ENCODE assay signal across 8 mouse cellular contexts in the genomic region with DNA sequence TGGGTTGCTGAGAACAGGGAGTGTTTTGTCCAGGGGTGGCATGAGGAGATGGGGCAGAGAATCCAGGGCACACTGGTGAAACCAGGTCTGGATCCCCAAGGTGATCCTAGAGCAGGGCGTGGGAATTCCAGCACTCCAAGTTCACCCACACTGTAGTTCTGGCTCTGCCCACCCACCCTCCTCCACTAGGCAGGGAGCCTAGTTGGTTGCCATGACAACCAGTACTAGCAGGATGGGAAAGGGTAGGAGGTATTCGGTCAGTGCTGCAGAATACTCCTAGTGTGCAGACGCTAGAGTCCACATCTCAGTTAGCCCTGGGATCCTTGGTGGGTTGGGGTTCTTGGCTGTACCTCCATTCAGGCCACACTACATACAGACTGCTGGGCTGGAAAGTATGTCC. TPM values are rescaled to one million over a fixed set of nuclear protein-coding genes. Genes with fewer than 3 reads are reported as not detected.
DNase-seq lines count a peak whose midpoint lies in the region; ATAC-seq lines count a peak whose summit lies in the region.
"Had no signal": no experiment of that assay in that cellular context is flagged by ENCODE, and none has a peak within 500 bp of the region (broad histone marks: within the 10 kb centered on the region; RNA-seq: fewer than 3 reads in every experiment).

No protein-coding gene starts in this region.

- DNase-seq in ovary, postnatal 36 days (ENCODE audit: low spot score), result peak; percentile 25
- no peak for DNase-seq in ovary, postnatal 10 days (ENCODE audit: low spot score)
- peak; percentile 70 to 71 for DNase-seq in frontal cortex, postnatal 36 days (ENCODE audit: low spot score in 2 of 2)
- peak; percentile 66 for DNase-seq in left cerebral cortex, postnatal 4 days
- no peak for DNase-seq in adrenal gland, postnatal 36 days
- DNase-seq in gastrocnemius, postnatal 14 days, result no peak

- intact Hi-C loops in left cerebral cortex, postnatal 4 days (cut with DNase I), result no loop called here
- intact Hi-C loops in gastrocnemius, postnatal 14 days (cut with DNase I; ENCODE audit: low total_unique reads), result no loop called here

- ATAC-seq in monocyte, adult 5-6 weeks (replicated peaks; ENCODE audit: insufficient number of reproducible peaks, low FRiP score, low TSS enrichment, poor library complexity, severe bottlenecking), result no peak

RNA-seq across cellular contexts. Expression of gene 5031439G07Rik, which starts 30.5 kb away (rescaled TPM):
- 100 to 1,000 TPM; 134 to 161 TPM for total RNA-seq in left cerebral cortex, postnatal 4 days (2021)
- 10 to 100 TPM; 33.3 to 34.0 TPM for total RNA-seq in adrenal gland, postnatal 36 days (2021)
- 10 to 100 TPM; 26.4 to 35.9 TPM for total RNA-seq in gastrocnemius, postnatal 14 days (2021)
- total RNA-seq in monocyte, adult 5-6 weeks (2017), result 45.7 to 67.3 TPM (median 62.2 TPM) in 3 replicates

RNA-seq across cellular contexts. Expression of gene Nup50, which starts 34.6 kb away (rescaled TPM):
- 10 to 100 TPM; 30.5 to 33.9 TPM for total RNA-seq in left cerebral cortex, postnatal 4 days (2021)
- 10 to 100 TPM; 39.9 to 41.1 TPM for total RNA-seq in adrenal gland, postnatal 36 days (2021)
- 10 to 100 TPM; 14.3 to 14.4 TPM for total RNA-seq in gastrocnemius, postnatal 14 days (2021)
- total RNA-seq in monocyte, adult 5-6 weeks (2017), result 71.6 to 74.0 TPM (median 73.6 TPM) in 3 replicates

RNA-seq across cellular contexts. Expression of gene Gm29666, which starts 38.0 kb away (rescaled TPM):
- 1 to 10 TPM; 1.6 to 1.7 TPM for total RNA-seq in left cerebral cortex, postnatal 4 days (2021)
- total RNA-seq in adrenal gland, postnatal 36 days (2021), result under 1 TPM; 0.07 to 0.13 TPM
- under 1 TPM; 0.09 to 0.14 TPM for total RNA-seq in gastrocnemius, postnatal 14 days (2021)
- 0.10 to 0.68 TPM (median 0.53 TPM) in 3 replicates for total RNA-seq in monocyte, adult 5-6 weeks (2017)

RNA-seq across cellular contexts. Expression of gene Upk3a, which starts 59.1 kb away (rescaled TPM):
- under 1 TPM in 1 of 2 experiments, not detected in 1; 0.48 TPM for total RNA-seq in left cerebral cortex, postnatal 4 days (2021)
- not detected for total RNA-seq in adrenal gland, postnatal 36 days (2021)
- total RNA-seq in gastrocnemius, postnatal 14 days (2021), result not detected
- total RNA-seq in monocyte, adult 5-6 weeks (2017), result not detected in 3 replicates
- total RNA-seq: liver, adult 2 months had no signal

Comparison
In these comparisons a context has a peak if more than half of its experiments do, and no peak if none do; other contexts are left out.
1. DNase-seq: peak in ovary, postnatal 36 days (single experiment), frontal cortex, postnatal 36 days (2 of 2) and left cerebral cortex, postnatal 4 days (single experiment); none in ovary, postnatal 10 days (single experiment), adrenal gland, postnatal 36 days (0 of 2) and gastrocnemius, postnatal 14 days (single experiment).